Mouse (Mus musculus) regulatory T cell (primary cell): Measurements from ENCODE around the gene Rprml.

ENCODE experiments used
- in situ Hi-C: fragments of 300-600 bp; cut with MboI, MseI; formaldehyde crosslinking; loops from one replicate; pipeline ENCODE4 v1.15.1; 2025; ENCODE audit warnings: high pct_unique_total_duplicates

The Rprml gene

GRCm38 (mm10) chr11:103649301-103649982, at the start of gene Rprml:
Gene Rprml, plus strand, starts transcription at chr11:103649570.
- in situ Hi-C loops: no loop called here

GRCm38 (mm10) chr11:103606611-103607010, 42.8 kb upstream of the Rprml start:
- in situ Hi-C loops: no loop called here

- in situ Hi-C loops: loop anchor here (10.0 kb wide), 1 partner anchor 1474 kb away; no protein-coding TSS in a partner anchor
Observed at GRCm38 (mm10) chr11:103610772-103611171, 38.6 kb upstream of the Rprml start.

- in situ Hi-C loops: no loop called here
Observed at GRCm38 (mm10) chr11:103621040-103621439, 28.3 kb upstream of the Rprml start, which contains the start of gene Gm884. Gene Gm884, minus strand, starts transcription at chr11:103621140.

GRCm38 (mm10) chr11:103627453-103627852, 21.9 kb upstream of the Rprml start:
- in situ Hi-C loops: no loop called here

GRCm38 (mm10) chr11:103634806-103635205, 14.6 kb upstream of the Rprml start:
- in situ Hi-C loops: no loop called here

GRCm38 (mm10) chr11:103635481-103635880, 13.9 kb upstream of the Rprml start:
- in situ Hi-C loops: no loop called here

- in situ Hi-C loops: no loop called here
Observed at GRCm38 (mm10) chr11:103636261-103636660, 13.1 kb upstream of the Rprml start.

- in situ Hi-C loops: no loop called here
Observed at GRCm38 (mm10) chr11:103638790-103639189, 10.6 kb upstream of the Rprml start, which contains the start of gene Lyzl6. Gene Lyzl6, minus strand, starts transcription at chr11:103638890.

- in situ Hi-C loops: no loop called here
Observed at GRCm38 (mm10) chr11:103639407-103639946, 9.9 kb upstream of the Rprml start.

- in situ Hi-C loops: no loop called here
Observed at GRCm38 (mm10) chr11:103643211-103643610, 6.2 kb upstream of the Rprml start.

GRCm38 (mm10) chr11:103645731-103646130, 3.6 kb upstream of the Rprml start:
- in situ Hi-C loops: no loop called here

- in situ Hi-C loops: no loop called here
Observed at GRCm38 (mm10) chr11:103646301-103646700, 3.1 kb upstream of the Rprml start.

GRCm38 (mm10) chr11:103647921-103648620, 1.3 kb upstream of the Rprml start:
- in situ Hi-C loops: no loop called here

- in situ Hi-C loops: no loop called here
Observed at GRCm38 (mm10) chr11:103648656-103649055, 714 bp upstream of the Rprml start.

GRCm38 (mm10) chr11:103649983-103650493, 668 bp downstream of the Rprml start:
- in situ Hi-C loops: no loop called here

GRCm38 (mm10) chr11:103651426-103651825, 2.1 kb downstream of the Rprml start:
- in situ Hi-C loops: no loop called here

- in situ Hi-C loops: no loop called here
Observed at GRCm38 (mm10) chr11:103653359-103653965, 4.1 kb downstream of the Rprml start.

- in situ Hi-C loops: no loop called here
Observed at GRCm38 (mm10) chr11:103656520-103656919, 7.2 kb downstream of the Rprml start.

- in situ Hi-C loops: no loop called here
Observed at GRCm38 (mm10) chr11:103658189-103658588, 8.8 kb downstream of the Rprml start.

- in situ Hi-C loops: no loop called here
Observed at GRCm38 (mm10) chr11:103661863-103662262, 12.5 kb downstream of the Rprml start.

- in situ Hi-C loops: no loop called here
Observed at GRCm38 (mm10) chr11:103662546-103662945, 13.2 kb downstream of the Rprml start.
